Mouse (Mus musculus): ENCODE data around the gene Nobox.

Nobox gene

GRCm38 (mm10) chr6:43309454-43309853, at the start of gene Nobox:
Gene Nobox, minus strand, starts transcription at chr6:43309554.
- no peak for DNase-seq (ENCODE audit: low spot score)

GRCm38 (mm10) chr6:43354562-43355241, 45.3 kb upstream of the Nobox start:
- no peak for DNase-seq (ENCODE audit: low spot score)

- DNase-seq (ENCODE audit: low spot score): no peak
Observed at GRCm38 (mm10) chr6:43353446-43353845, 44.1 kb upstream of the Nobox start.

GRCm38 (mm10) chr6:43349083-43349482, 39.7 kb upstream of the Nobox start:
- DNase-seq (ENCODE audit: low spot score): no peak

- DNase-seq (ENCODE audit: low spot score): peak; percentile 28
Observed at GRCm38 (mm10) chr6:43347637-43348036, 38.3 kb upstream of the Nobox start.

DNA sequence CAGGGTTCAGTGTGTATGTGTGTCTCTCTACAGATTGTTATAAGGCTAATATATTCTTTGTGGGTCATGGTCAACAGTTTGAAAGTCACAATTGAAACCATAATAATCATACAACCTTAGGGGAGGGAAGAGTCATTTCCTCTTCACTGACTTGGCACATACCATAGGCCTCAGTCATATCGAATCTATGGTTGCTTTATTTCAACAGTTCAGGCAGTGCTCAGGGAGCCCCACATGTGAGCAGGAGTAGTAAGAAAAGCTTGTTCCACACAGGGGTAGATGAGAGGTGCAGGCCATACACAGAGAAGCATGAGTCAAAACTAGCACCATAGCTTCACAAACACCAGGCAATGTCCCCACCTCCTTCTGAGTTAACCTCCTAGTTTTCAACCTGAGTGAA, 33.7 kb upstream of the Nobox start:
- no peak for DNase-seq (ENCODE audit: low spot score)

- peak; percentile 14 for DNase-seq (ENCODE audit: low spot score)
Observed at GRCm38 (mm10) chr6:43342386-43342785, 33.0 kb upstream of the Nobox start.

DNA sequence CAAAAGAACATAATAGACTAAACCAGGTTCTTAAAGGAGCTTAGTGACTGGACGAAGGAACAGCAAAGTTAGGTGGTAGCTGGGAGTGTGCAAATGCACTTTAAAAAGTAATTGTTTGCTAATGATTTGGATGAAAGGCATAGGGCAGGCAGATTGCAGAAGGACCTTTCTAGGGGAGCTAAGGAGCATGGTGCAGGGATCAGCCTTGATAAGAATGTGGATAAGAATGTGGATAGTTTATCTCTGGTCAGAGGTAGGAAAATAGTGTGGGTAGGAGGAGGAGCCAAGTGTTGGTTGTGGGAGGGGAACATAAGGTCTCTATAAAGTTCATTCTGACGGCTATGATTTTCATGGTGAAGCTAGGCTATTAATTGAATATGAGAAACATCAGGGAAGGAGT, 29.4 kb upstream of the Nobox start:
- no peak for DNase-seq (ENCODE audit: low spot score)

DNA sequence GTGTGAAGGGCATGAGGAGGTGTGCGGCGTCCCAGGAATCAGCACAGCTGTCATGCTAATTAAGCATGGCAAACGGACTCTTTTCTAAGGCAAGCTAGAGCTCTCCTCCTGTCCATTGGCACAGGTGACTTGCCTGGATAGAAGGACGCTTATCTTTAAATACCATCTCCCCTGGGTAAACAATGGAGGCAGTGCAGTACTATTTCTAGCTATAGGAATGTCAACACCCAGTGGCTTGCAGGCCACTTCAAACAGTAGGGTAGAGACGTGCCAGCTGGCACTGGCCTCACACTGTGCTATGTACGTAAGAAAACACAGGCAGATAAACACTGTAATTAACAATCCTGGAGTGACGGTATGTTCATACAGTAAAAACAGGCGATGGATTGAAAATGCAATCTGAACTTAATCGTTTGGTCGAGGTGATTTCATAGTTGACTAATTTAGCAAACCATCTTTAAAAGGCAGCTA, 28.2 kb upstream of the Nobox start:
- no peak for DNase-seq (ENCODE audit: low spot score)

DNA sequence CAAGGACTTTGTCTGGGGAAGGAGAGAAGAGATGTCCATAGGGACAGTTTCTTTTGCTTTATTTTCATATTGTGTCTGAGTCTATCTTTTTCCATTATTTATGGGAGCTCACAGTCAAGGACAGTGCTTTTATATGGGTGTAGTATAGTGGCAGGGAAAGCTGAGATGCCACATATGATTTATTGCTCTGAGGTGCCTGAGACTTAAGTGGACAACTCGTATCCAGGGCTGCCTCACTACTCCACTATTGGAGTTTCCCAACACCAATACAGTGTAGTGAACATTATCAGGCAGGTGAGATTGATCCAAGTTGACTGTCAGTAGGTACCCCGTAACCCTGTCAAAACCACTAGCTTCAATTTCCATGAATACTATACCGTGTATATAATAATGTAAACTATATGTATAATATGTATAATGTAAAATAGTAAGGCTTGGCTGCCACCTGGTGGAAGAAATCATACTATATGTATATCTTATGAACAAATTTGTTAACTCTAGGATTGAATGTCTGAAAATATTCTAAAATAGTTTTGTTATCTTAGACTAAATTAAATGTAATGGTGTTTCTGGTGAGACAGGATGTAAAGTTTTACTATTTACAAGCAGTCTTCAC, 26.4 kb upstream of the Nobox start:
- DNase-seq (ENCODE audit: low spot score): no peak

DNA sequence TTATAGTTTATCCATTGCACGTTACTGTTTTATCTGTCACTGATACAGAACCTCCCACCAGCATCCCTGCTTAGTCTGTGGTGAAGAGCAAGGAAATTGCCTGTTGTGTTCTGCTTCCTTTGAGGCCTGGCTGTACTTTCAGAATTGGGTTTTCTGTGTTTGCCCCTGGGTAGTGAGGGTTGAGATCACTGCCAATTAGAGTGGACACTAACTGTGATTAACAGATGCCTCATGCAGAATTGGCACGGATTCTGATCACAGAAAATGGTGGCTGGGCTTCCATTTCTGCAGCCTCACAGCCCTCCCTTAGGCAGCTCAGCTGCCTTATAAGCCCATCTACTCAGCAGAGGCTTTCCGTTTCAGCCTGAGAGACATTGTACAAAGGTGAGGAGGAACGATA, 24.1 kb upstream of the Nobox start:
- no peak for DNase-seq (ENCODE audit: low spot score)

GRCm38 (mm10) chr6:43312961-43313656, 3.8 kb upstream of the Nobox start:
- no peak for DNase-seq (ENCODE audit: low spot score)

GRCm38 (mm10) chr6:43312546-43312945, 3.2 kb upstream of the Nobox start:
- DNase-seq (ENCODE audit: low spot score): no peak

- DNase-seq (ENCODE audit: low spot score): no peak
Observed at GRCm38 (mm10) chr6:43310071-43310470, 717 bp upstream of the Nobox start.

DNA sequence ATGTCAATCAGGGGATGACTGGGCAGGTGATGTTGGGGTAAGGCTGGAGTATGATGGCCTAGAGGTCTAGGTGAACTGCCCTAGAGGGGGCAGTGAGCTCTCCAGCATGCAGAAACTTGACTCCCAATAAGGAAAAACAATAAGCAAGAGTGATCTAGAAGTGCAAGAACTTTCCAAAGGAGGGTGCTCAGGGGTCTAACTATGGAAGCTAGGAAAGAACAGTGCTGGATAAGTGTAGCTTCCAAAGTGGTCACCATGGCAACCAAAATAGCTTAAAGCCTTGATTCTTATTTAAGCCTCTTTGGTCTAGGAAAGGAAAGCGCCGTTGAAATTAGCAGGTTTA, 11.9 kb downstream of the Nobox start:
- DNase-seq (ENCODE audit: low spot score): no peak

DNA sequence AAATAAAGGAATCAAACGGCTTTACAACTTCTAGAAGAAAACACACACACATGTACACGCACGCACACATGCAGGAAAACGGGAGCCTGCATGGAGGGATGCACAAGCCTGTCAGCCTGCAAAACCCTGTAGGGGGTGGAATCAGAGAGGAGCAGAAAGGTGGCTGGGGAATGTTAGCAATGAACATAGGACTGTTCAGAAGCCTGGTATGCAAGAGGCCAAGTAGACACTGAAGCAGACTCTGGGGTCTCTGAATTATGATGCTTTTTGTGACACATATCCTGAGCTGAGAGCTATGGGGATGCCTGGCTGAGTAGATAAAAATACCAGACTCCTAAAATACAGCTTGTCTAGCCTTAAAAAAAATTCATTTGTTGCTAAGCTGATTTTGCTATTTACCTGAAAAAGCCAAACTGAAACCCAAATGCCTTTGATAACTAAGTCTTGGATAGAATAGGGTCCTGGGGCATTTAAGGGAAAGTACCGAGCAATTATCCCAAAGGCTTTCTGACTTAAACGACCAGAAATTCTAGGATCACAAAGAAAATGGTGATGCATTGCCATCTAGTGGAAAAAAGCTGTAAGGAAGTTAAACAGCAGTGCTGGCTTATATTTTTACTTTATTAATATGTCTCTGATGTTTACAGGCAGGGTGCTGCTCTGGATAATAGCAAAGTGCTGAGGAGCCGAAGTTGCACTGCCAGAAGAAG, 12.4 kb downstream of the Nobox start:
- DNase-seq (ENCODE audit: low spot score): peak; percentile 81

GRCm38 (mm10) chr6:43295908-43296307, 13.4 kb downstream of the Nobox start:
- DNase-seq (ENCODE audit: low spot score): no peak

GRCm38 (mm10) chr6:43293175-43293574, 16.2 kb downstream of the Nobox start:
- no peak for DNase-seq (ENCODE audit: low spot score)

- peak; percentile 30 for DNase-seq (ENCODE audit: low spot score)
Observed at GRCm38 (mm10) chr6:43292471-43293076, 16.8 kb downstream of the Nobox start.

GRCm38 (mm10) chr6:43292041-43292440, 17.3 kb downstream of the Nobox start:
- peak; percentile 7 for DNase-seq (ENCODE audit: low spot score)

DNA sequence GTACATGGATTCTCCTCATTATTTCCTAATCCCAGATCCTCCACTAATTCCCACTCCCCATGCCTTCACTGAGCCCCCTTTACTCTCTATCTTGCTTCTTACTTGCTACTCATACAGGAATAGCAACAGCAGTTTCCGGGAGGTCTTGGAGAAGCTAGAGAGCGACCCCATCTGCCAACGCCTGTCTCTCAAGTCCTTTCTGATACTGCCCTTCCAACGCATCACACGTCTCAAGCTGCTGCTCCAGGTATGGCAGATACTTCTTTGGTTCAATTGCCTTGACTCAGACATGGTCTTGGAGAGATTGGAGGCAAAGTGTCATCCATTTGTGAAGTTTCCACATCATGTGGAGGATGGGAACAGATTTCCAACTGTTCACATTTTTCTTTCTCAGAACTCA, 28.9 kb downstream of the Nobox start:
- DNase-seq (ENCODE audit: low spot score): no peak

DNA sequence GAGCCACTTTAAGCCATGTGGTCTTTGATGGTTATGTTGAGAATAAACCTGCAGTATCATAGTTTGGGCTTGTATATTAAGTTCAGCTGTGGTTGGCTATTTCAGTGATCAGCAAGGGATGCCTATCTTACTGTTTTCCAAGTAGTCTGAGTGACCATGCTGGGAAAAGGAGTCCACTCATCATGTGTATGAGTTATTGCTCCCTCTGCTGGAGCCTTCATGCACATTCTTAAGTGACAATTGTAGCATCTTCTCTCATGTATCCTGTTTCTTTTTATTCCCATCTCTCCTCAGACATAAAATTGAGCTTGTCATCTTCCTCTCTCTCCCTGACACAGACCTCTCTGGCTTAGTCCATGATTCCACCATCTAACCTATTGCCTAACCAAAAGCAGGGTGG, 31.1 kb downstream of the Nobox start:
- DNase-seq (ENCODE audit: low spot score): peak; percentile 48

All from adipocyte (in vitro differentiated cells).